Mouse (Mus musculus) G1E (cell line): ENCODE measurements around the gene Gse1.

ENCODE experiments used
- CTCF ChIP-seq: IDR thresholded peaks from 2 replicates; pipeline ENCODE4 v1.5.1; 2012; ENCODE audit warnings: low read depth, low read length, inconsistent platforms, mixed read lengths
- POLR2AphosphoS5 ChIP-seq: IDR thresholded peaks from 2 replicates; pipeline ENCODE4 v1.6.1; 2012; ENCODE audit warnings: low read depth, low read length, inconsistent platforms; ENCODE audit not compliant: insufficient replicate concordance

DNA sequence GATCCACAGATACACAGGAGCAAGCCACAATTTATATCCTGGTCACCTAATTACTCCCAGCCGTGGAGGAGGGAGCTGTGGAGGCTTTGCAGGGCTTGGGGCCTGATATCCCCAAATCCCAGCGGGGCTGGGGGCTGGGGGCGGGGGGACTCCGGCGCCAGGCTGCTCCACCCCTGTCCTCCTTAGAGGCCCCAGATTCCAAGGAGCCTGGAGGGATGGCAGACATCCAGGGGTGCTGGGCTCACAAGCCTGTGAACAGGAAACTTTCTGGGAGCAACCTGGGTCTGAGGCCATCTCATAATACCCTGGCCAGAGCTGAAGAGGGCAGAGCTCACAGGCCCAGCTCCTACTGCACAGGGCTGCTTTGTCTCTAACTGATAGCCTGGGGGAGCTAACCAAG is 54.2 kb downstream of the Gse1 start:
- TF ChIP-seq CTCF (no peak), POLR2AphosphoS5 (no peak)
